Mouse (Mus musculus) embryonic facial prominence, embryonic 11.5 days (tissue): ENCODE results near the gene Clrn2. TPM values are rescaled to one million over a fixed set of nuclear protein-coding genes. Genes with fewer than 3 reads are reported as not detected.

Experiments
- ATAC-seq: fragments of 200-750 bp; cut with Nextera tagmentation; replicated peaks from 2 replicates; pipeline ENCODE4 v1.8.0; 2017; ENCODE audit warnings: low read depth; ENCODE audit not compliant: insufficient number of reproducible peaks, low FRiP score, low TSS enrichment
- DNase-seq: peaks from one replicate; pipeline ENCODE4 v3.0.0-alpha.2; 2015; ENCODE audit warnings: low spot score
- H3K27ac ChIP-seq: fragments of 300-500 bp; sonication (generic); replicated peaks from 2 replicates; pipeline ENCODE4 v1.5.1; 2014; ENCODE audit warnings: mild to moderate bottlenecking, low read depth, low read length, control low read depth
- H3K27me3 ChIP-seq: fragments of 300-500 bp; sonication (generic); 2 replicates; pipeline ENCODE4 v1.6.1; 2014; ENCODE audit warnings: mild to moderate bottlenecking, low read length, moderate library complexity, mixed read lengths; ENCODE audit not compliant: control insufficient read depth, insufficient read depth
- H3K36me3 ChIP-seq: fragments of 300-500 bp; sonication (generic); replicated peaks from 2 replicates; pipeline ENCODE4 v1.6.1; 2014; ENCODE audit warnings: low read depth, mild to moderate bottlenecking, low read length, moderate library complexity, mixed read lengths; ENCODE audit not compliant: control insufficient read depth, insufficient read depth
- H3K4me1 ChIP-seq: fragments of 300-500 bp; sonication (generic); 2 replicates; pipeline ENCODE4 v1.6.1; 2014; ENCODE audit warnings: low read length, mixed read lengths; ENCODE audit not compliant: control insufficient read depth, insufficient read depth
- H3K4me2 ChIP-seq: fragments of 300-500 bp; sonication (generic); 2 replicates; pipeline ENCODE4 v1.6.1; 2014; ENCODE audit warnings: low read depth, mild to moderate bottlenecking, control low read depth, low read length, moderate library complexity
- H3K4me3 ChIP-seq: fragments of 300-500 bp; sonication (generic); 2 replicates; pipeline ENCODE4 v1.5.1; 2014; ENCODE audit warnings: low read depth, low read length, control low read depth
- H3K9ac ChIP-seq: fragments of 300-500 bp; sonication (generic); replicated peaks from 2 replicates; pipeline ENCODE4 v1.6.1; 2014; ENCODE audit warnings: mild to moderate bottlenecking, control low read depth, low read length
- H3K9me3 ChIP-seq: fragments of 300-500 bp; sonication (generic); replicated peaks from 2 replicates; pipeline ENCODE4 v1.6.1; 2016; ENCODE audit warnings: mild to moderate bottlenecking, low read length, inconsistent platforms, mixed read lengths; ENCODE audit not compliant: control insufficient read depth
- WGBS: fragments of 180-500 bp; shearing (Covaris S2); extraction: QIAGEN DNeasy Blood & Tissue Kit; methylation state at CpG from one replicate; pipeline ENCODE4 v1.1.7; 2014; 5-methylcytosine and 5-hydroxymethylcytosine counted together
- polyA plus RNA-seq: library from polyadenylated mRNA; unstranded; fragments of >200 nt; fragmentation: Nextera tagmentation; extraction: Ambion mirVana; gene quantifications from 2 replicates; pipeline ENCODE4 v1.2.1, GENCODE M21; 2014

Clrn2 gene
- polyA plus RNA-seq, 1 experiment from 2014 or later, result 0.22 TPM

DNA sequence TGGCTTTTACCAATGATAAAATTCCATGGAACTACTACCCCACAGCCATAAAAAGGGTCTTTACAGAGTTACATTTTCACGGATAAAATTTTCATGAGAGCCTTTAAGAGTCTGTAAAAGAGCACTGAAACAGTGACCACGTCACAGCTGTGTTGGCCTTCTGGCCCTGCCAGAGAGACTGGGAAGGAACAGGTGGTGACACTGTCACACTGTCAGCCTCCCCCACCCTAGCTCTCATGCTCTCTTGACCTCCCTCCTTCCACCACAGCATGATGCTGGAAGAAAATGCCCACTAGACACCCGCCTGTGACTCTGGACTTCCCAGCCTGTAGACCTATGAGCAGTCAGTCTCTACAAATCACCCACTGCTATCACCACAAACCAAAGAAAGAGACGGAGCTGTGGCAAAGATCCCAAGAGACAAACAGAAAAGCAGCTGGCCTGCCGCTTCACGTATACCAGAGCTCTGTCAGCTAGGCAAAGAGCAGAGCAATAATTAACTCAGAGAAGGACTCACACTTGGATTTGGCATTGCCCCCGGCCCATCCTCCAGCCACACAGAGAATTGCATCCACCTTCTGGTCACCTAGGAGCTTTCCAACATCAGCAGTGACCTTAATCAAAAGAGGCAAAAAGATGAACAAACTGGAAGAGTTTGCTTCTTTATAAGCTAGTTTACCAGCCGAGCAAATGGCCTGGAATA lies 9.3 kb upstream of the Clrn2 start:
- Histone ChIP-seq H3K4me1 (no peaks in the 10 kb centered on the region), H3K9ac (no peak overlapping the region), H3K4me3 (no peak overlapping the region), H3K27ac (no peak overlapping the region), H3K36me3 (no peaks in the 10 kb centered on the region), H3K27me3 (no peaks in the 10 kb centered on the region), H3K4me2 (no peak overlapping the region), H3K9me3 (no peaks in the 10 kb centered on the region)
- 85% methylated on average over 8 of the region's 8 CpGs for WGBS
- DNase-seq (no peak), ATAC-seq (no peak)

DNA sequence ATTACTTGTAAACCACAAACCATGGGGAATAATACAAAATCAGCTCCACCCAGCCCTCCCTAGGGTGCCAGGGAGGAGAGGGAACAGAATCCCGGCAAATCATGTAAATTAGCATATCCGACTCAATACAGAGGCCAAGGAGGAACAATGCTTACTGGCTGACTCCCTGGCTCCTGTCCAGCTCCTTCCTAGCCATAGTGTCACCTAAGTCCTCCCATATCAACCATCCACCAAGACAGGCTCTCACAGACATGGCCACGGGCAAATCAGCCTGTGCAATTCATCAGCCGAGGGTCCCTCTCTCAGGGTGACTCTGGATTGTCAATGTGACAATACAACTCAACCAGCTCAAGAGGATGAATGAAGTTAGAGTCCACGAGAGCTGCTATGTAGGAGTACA lies 4.9 kb upstream of the Clrn2 start:
- Histone ChIP-seq H3K9me3 (no peaks in the 10 kb centered on the region), H3K4me3 (no peak overlapping the region), H3K4me2 (peak overlapping the region; percentile 97; the same call in 1 of the 2 replicates), H3K36me3 (no peaks in the 10 kb centered on the region), H3K27ac (no peak overlapping the region), H3K9ac (no peak overlapping the region), H3K4me1 (no peaks in the 10 kb centered on the region), H3K27me3 (no peaks in the 10 kb centered on the region)
- ATAC-seq (no peak), DNase-seq (no peak)
- 56% methylated on average over 5 of the region's 5 CpGs for WGBS

DNA sequence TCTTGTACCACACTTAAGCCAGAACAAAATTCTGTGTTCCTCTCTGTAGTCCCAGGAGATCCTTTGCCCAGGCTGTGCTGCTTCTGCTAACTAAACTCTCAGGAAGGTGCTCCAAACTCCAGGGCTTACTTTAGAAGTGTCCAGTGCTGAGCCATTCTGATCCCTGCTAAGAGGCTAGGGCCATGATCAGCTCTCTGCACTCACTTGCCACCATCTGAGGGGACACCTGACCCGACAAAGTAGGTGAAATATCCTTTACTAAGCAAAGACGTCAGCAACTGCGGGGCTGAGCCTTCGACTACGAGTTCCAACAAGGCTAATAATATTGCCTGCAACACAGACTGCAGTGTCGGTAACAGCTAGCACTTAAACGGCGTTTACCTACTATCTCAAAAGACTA lies 4.3 kb upstream of the Clrn2 start:
- no peak for ATAC-seq
- Histone ChIP-seq H3K9me3 (no peaks in the 10 kb centered on the region), H3K4me1 (no peaks in the 10 kb centered on the region), H3K4me3 (peak overlapping the region; percentile 59), H3K27me3 (no peaks in the 10 kb centered on the region), H3K4me2 (peak overlapping the region; percentile 97), H3K9ac (peak overlapping the region; percentile 69), H3K36me3 (no peaks in the 10 kb centered on the region), H3K27ac (no peak overlapping the region)
- WGBS, result 5% methylated on average over 8 of the region's 8 CpGs
- DNase-seq, result no peak

DNA sequence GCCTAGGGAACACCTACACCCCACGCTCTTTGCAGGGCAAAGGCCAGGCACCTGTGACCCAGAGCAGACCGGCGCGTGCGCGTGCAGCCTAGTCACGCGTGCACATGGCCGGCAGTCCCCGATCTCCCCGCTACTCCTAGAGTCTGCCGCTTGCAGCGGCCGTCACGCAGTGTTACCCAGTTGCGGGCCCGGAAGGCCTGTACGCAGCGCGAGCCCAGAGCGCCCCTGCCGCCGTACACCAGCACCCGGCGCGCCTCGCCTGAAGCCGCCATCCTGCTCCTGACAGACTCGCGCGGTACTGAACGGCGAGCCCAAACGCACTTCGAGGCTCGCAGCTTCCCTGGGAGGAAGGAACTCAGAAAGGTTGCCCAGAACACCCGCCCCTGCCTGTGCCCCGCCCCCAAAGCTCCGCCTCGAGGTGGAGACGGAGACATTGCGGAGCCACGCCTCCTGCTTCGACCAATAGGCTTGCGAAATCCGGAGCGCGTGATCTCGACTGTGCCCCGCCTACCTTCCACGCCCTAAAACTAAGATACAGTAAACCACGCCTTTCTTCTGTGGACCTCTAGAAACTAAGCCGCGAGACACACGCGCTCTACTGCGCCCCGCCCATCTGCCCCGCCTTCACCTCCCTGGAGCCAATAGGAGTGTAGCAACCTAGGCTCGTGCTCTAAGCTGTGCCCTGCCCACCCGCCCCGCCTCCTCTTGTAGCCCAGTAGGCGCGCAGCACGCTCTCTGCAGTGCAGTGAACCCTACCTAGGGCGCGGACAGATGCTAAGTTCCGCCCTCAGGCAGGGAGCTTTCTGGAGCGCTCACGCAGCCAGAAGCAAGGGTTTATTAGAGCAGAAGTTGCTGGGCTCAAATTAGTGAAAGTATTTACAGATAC lies 3.5 kb upstream of the Clrn2 start, which contains the start of gene Qdpr:
TSS of gene Qdpr (minus strand) at position 406 of the 886 bp plus-strand sequence.
- Histone ChIP-seq H3K4me3 (peak within 1 kb of the TSS; percentile 59), H3K9me3 (no peaks in the 10 kb centered on the region), H3K4me2 (peak within 1 kb of the TSS; percentile 97), H3K27ac (peak within 1 kb of the TSS; percentile 52; the same call in 1 of the 2 replicates), H3K9ac (peak within 1 kb of the TSS; percentile 69), H3K27me3 (no peaks in the 10 kb centered on the region), H3K36me3 (no peaks in the 10 kb centered on the region), H3K4me1 (no peaks in the 10 kb centered on the region)
- peak; percentile 99 for ATAC-seq
- 0% methylated on average over 70 of the region's 70 CpGs for WGBS
- peak; percentile 100 for DNase-seq

DNA sequence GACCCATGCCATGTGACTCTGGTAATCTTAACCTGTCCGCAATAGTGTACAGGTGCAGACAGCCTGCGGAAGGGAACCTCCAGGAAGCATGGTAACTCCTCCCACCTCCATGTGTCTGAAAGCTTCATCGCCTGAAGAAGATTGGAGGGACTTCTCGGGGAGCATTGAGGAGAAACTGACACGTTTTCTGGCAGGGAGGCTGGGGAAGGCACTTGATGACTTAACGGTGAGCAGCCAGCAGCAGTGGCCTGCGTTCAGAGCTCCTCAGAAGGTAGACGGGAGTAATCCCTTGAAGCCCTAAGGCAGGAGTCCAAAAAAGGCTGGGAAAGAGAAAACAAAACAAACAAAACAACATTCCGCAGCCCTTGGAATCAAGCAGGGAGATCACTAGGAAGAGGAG lies 905 bp downstream of the Clrn2 start:
- Histone ChIP-seq H3K4me1 (no peaks in the 10 kb centered on the region), H3K36me3 (no peaks in the 10 kb centered on the region), H3K4me2 (no peak overlapping the region), H3K9me3 (no peaks in the 10 kb centered on the region), H3K4me3 (no peak overlapping the region), H3K27ac (no peak overlapping the region), H3K27me3 (no peaks in the 10 kb centered on the region), H3K9ac (no peak overlapping the region)
- WGBS, result 44% methylated on average over 9 of the region's 9 CpGs
- no peak for ATAC-seq
- no peak for DNase-seq

DNA sequence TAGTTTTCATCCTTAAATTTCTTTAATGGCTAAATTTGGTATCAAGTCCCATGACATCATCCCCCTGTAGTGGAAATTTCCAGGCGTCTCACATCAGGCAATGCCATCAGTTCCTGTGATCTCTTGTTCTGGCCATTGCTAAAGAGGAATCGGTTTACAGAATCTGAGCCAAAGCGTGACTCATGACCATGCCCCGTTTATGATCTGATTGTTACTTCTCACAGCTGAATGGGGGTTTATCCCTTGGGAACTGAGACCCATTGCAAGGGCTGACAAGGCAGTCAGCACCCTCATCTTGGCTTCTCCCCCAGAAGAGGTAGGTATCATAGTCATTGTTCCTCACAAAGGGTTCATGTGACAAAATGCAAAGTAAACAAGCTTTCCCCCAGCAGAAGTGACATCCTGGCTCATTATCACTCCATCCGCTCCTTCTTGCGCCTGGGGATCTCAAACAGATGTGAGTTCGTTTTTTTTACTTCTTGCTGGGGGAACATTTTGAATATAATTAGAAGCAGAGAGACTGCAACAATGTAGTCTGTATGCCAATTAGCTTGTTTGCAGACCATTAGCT lies 19.4 kb downstream of the Clrn2 start:
- no peak for ATAC-seq
- no peak overlapping the region for H3K9ac ChIP-seq
- WGBS, result 44% methylated on average over 7 of the region's 7 CpGs
- no peaks in the 10 kb centered on the region for H3K4me1 ChIP-seq
- H3K9me3 ChIP-seq, result no peaks in the 10 kb centered on the region
- H3K27ac ChIP-seq, result no peak overlapping the region
- no peaks in the 10 kb centered on the region for H3K27me3 ChIP-seq
- no peak for DNase-seq
- H3K4me3 ChIP-seq, result no peak overlapping the region
- no peaks in the 10 kb centered on the region for H3K36me3 ChIP-seq
- no peak overlapping the region for H3K4me2 ChIP-seq

DNA sequence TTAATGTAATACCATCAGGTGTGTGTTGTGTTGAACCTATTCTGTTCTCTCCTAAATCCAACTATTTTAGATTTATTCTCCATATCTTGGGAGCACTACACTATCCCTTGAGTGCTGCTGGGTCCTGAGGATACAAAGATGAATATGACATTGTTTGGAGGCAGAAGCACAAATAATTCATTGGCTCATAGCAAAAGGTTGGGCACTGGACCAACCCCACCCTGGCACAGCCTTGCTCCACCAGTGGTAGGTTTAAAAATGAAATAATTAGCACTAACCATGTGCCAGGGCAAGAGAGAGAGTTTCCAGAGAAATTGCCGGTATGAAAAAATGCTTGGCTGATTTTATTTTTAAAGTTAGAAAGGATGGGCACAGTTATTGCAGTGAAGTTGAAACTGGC lies 20.0 kb downstream of the Clrn2 start:
- no peak overlapping the region for H3K27ac ChIP-seq
- ATAC-seq, result no peak
- no peaks in the 10 kb centered on the region for H3K4me1 ChIP-seq
- H3K4me3 ChIP-seq, result no peak overlapping the region
- H3K9me3 ChIP-seq, result no peaks in the 10 kb centered on the region
- no peak overlapping the region for H3K9ac ChIP-seq
- WGBS, result 91% methylated on average over 1 of the region's 1 CpGs
- no peak for DNase-seq
- H3K36me3 ChIP-seq, result no peaks in the 10 kb centered on the region
- no peak overlapping the region for H3K4me2 ChIP-seq
- H3K27me3 ChIP-seq, result no peaks in the 10 kb centered on the region

DNA sequence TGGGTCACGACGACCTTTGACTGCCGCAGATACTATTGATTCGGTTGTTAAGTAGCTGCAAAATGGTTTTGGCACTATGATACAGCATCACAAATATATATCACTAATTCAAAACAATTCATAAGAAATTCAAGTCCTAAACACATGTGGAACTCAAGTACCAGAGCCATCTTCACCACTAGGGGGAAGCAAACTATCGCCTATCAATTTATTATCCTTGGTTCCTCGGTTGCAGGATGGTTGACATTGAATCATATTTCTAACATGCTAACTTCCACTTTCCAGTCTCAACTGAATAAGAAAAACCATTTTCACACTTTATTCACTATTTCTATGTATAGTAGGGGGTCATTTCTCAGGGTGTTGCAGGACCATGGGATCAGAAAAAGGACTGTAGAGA lies 20.7 kb downstream of the Clrn2 start:
- Histone ChIP-seq H3K36me3 (no peaks in the 10 kb centered on the region), H3K4me2 (no peak overlapping the region), H3K4me1 (no peaks in the 10 kb centered on the region), H3K27me3 (no peaks in the 10 kb centered on the region), H3K9me3 (no peaks in the 10 kb centered on the region), H3K9ac (no peak overlapping the region), H3K4me3 (no peak overlapping the region), H3K27ac (no peak overlapping the region)
- ATAC-seq (no peak), DNase-seq (peak; percentile 90)
- 30% methylated on average over 6 of the region's 6 CpGs for WGBS
